Mouse (Mus musculus): Measurements from ENCODE around the gene Fbxl12.

DNA sequence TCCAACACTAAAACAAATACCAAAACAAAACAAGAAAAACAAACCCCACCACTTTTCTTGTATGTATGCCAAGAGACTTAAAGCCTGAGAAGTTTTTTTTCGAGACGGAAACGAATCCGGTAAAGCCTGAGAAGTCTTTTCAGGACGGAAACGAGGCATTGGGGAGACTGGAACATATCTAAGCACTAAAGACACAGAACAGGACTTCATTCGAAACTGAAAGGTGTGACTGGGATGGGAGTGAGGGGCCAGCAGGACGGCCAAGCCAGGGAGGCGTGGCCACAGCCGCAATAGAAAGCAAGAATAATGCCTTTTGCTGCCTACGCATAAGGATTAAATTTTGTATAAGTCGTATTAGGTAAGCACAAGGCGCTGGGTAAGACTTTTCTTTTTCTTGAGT lies 786 bp downstream of the Fbxl12 start:
- no peak for TF ChIP-seq GATA1 (IDR thresholded peaks at IDR 0.05; ENCODE audit: low read length)
- no peak for TF ChIP-seq TAL1 (IDR thresholded peaks at IDR 0.05; ENCODE audit: low read length)

All from erythroblast, embryonic 14.5 days (primary cell).